Mouse (Mus musculus) 416B (cell line): ENCODE results near the gene Pou2f1.

ENCODE experiments used
- DNase-seq: peaks from one replicate; pipeline ENCODE4 v3.0.0; 2011; ENCODE audit warnings: low read depth

The Pou2f1 gene

GRCm38 (mm10) chr1:165875520-165876284, 126.8 kb downstream of the Pou2f1 start:
- DNase-seq = no peak

GRCm38 (mm10) chr1:165874645-165875044, 127.8 kb downstream of the Pou2f1 start:
- DNase-seq = no peak

GRCm38 (mm10) chr1:165868659-165869058, 133.8 kb downstream of the Pou2f1 start:
- no peak for DNase-seq

- DNase-seq = peak; percentile 19
Observed at GRCm38 (mm10) chr1:165866630-165867280, 135.7 kb downstream of the Pou2f1 start.

GRCm38 (mm10) chr1:165864864-165865795, 137.3 kb downstream of the Pou2f1 start:
- DNase-seq = no peak

- no peak for DNase-seq
Observed at GRCm38 (mm10) chr1:165862059-165862458, 140.4 kb downstream of the Pou2f1 start.

- no peak for DNase-seq
Observed at GRCm38 (mm10) chr1:165861235-165861609, 141.3 kb downstream of the Pou2f1 start.

- no peak for DNase-seq
Observed at GRCm38 (mm10) chr1:165860373-165861234, 141.9 kb downstream of the Pou2f1 start.

- peak; percentile 59 for DNase-seq
Observed at GRCm38 (mm10) chr1:165858356-165858755, 144.1 kb downstream of the Pou2f1 start.

- DNase-seq = no peak
Observed at GRCm38 (mm10) chr1:165857279-165857678, 145.2 kb downstream of the Pou2f1 start.

- DNase-seq = peak; percentile 53
Observed at GRCm38 (mm10) chr1:165855759-165856545, 146.5 kb downstream of the Pou2f1 start.

GRCm38 (mm10) chr1:165853729-165854420, 148.6 kb downstream of the Pou2f1 start:
- peak; percentile 77 for DNase-seq

GRCm38 (mm10) chr1:165853131-165853721, 149.3 kb downstream of the Pou2f1 start:
- DNase-seq = no peak

GRCm38 (mm10) chr1:165852131-165852530, 150.3 kb downstream of the Pou2f1 start:
- no peak for DNase-seq

GRCm38 (mm10) chr1:165849458-165850445, 152.7 kb downstream of the Pou2f1 start:
- DNase-seq = peak; percentile 32

GRCm38 (mm10) chr1:165848881-165849280, 153.6 kb downstream of the Pou2f1 start:
- peak; percentile 82 for DNase-seq

GRCm38 (mm10) chr1:165848417-165848816, 154.1 kb downstream of the Pou2f1 start:
- DNase-seq = no peak

GRCm38 (mm10) chr1:165845366-165845765, 157.1 kb downstream of the Pou2f1 start:
- peak; percentile 78 for DNase-seq
